ENCODE assay signal across 19 mouse cellular contexts in the genomic region with DNA sequence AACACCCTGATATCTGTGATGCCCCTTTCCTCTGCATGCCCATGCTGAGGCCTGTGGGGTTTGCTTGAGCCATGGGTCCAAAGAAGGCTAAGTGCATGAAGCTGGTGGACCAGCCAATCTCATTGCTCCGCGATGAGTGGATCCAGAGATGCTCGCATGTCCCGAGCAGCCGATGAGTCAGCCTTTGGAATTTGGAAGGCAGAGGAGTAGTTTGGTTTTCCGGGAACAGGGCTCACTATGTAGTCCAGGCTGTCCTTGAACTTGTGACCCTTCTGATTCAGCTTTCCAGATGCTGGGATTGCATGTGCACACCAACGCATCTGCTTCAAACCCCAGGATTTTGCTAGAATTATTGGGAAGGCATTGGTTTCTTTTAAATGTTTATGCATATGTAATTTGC. TPM values are rescaled to one million over a fixed set of nuclear protein-coding genes. Genes with fewer than 3 reads are reported as not detected.
DNase-seq lines count a peak whose midpoint lies in the region; TF ChIP-seq lines count a peak whose summit lies in the region.
"Had no signal": no experiment of that assay in that cellular context is flagged by ENCODE, and none has a peak within 500 bp of the region (broad histone marks: within the 10 kb centered on the region; RNA-seq: fewer than 3 reads in every experiment).

No protein-coding gene starts in this region.

- no peaks in the 10 kb centered on the region for H3K36me3 ChIP-seq in E14TG2a.4 (ENCODE audit: insufficient read depth, low read length)
- H3K36me3 ChIP-seq: heart, embryonic 12.5 days; kidney, embryonic 15.5 days; limb, embryonic 13.5 days; liver, embryonic 13.5 days; neural tube, embryonic 12.5 days had no signal

- H3K4me3 ChIP-seq in E14TG2a.4 (replicated peaks; ENCODE audit: low read length), result peak overlapping the region; percentile 5; the same call in 1 of the 2 replicates
- H3K4me3 ChIP-seq: heart, embryonic 12.5 days; kidney, embryonic 15.5 days; limb, embryonic 13.5 days; liver, embryonic 13.5 days; neural tube, embryonic 12.5 days had no signal

- peaks cover 8% of the 10 kb centered on the region; the same call in 1 of the 2 replicates for H3K27me3 ChIP-seq in E14TG2a.4 (ENCODE audit: insufficient read depth, low read length)
- H3K27me3 ChIP-seq: heart, embryonic 12.5 days; kidney, embryonic 15.5 days; limb, embryonic 13.5 days; liver, embryonic 13.5 days; neural tube, embryonic 12.5 days had no signal

- peak; percentile 84 to 91 for DNase-seq in adrenal gland, adult (ENCODE audit: inconsistent age in 2 of 2, low spot score in 1 of 2)
- DNase-seq in adrenal gland, postnatal 4 days (ENCODE audit: low spot score in 2 of 2), result no peak
- peak; percentile 85 for DNase-seq in R1 (ENCODE audit: low read depth, low spot score)
- peak; percentile 47 for DNase-seq in adrenal gland, postnatal 25 days
- no peak for DNase-seq in gastrocnemius, adult 18-20 months (ENCODE audit: low spot score)
- DNase-seq in heart, adult 8-10 months (ENCODE audit: low spot score), result no peak
- DNase-seq in right cerebral cortex, postnatal 36 days (ENCODE audit: low spot score in 2 of 2), result no peak
- DNase-seq: cerebellum, adult 2 months; heart, postnatal 10 days; liver, embryonic 13.5 days; lung, adult 2 months; lung, postnatal 36 days; midbrain, embryonic 14.5 days; right cerebral cortex, adult 18-20 months had no signal

- H3K9me3 ChIP-seq in E14TG2a.4 (ENCODE audit: low read length), result peaks cover 14% of the 10 kb centered on the region
- H3K9me3 ChIP-seq: heart, embryonic 12.5 days; kidney, embryonic 15.5 days; liver, embryonic 13.5 days; neural tube, embryonic 12.5 days had no signal

- no peak for TF ChIP-seq CTCF in E14TG2a.4 (conservative IDR thresholded peaks at IDR 0.05; ENCODE audit: low read length)

- peaks cover 65% of the 10 kb centered on the region for H3K4me1 ChIP-seq in E14TG2a.4 (replicated peaks; ENCODE audit: low read depth, low read length)
- H3K4me1 ChIP-seq: heart, embryonic 12.5 days; limb, embryonic 13.5 days; liver, embryonic 13.5 days; neural tube, embryonic 12.5 days had no signal

RNA-seq across cellular contexts. Expression of a gene that starts 21.9 kb away (rescaled TPM):
- total RNA-seq in adrenal gland, postnatal 4 days (2021), result 10 to 100 TPM; 60.0 to 63.9 TPM
- 42.1 and 51.9 TPM in 2 replicates for total RNA-seq in adrenal gland, postnatal 25 days (2021)
- total RNA-seq in gastrocnemius, adult 18-20 months (2021), result 10 to 100 TPM; 24.5 to 26.0 TPM
- total RNA-seq in heart, adult 8-10 months (2022), result 10 to 100 TPM; 24.6 to 30.5 (median 25.6) TPM

RNA-seq across cellular contexts. Expression of a gene that starts 50.7 kb away (rescaled TPM):
- total RNA-seq in adrenal gland, postnatal 4 days (2021), result 100 to 1,000 TPM in 1 of 2 experiments, 10 to 100 TPM in 1; 86.1 to 102 TPM
- 72.9 and 78.8 TPM in 2 replicates for total RNA-seq in adrenal gland, postnatal 25 days (2021)
- total RNA-seq in gastrocnemius, adult 18-20 months (2021), result 1 to 10 TPM; 6.9 to 7.9 TPM
- total RNA-seq in heart, adult 8-10 months (2022), result 10 to 100 TPM in 3 of 4 experiments, 1 to 10 TPM in 1; 8.9 to 12.8 (median 11.6) TPM

Comparison
In these comparisons a context has a peak if more than half of its experiments do, and no peak if none do; other contexts are left out.
1. DNase-seq: peak in adrenal gland, adult (2 of 2), R1 (single experiment) and adrenal gland, postnatal 25 days (single experiment); none in adrenal gland, postnatal 4 days (0 of 2), gastrocnemius, adult 18-20 months (single experiment), heart, adult 8-10 months (single experiment) and right cerebral cortex, postnatal 36 days (0 of 2).